18 mouse cellular contexts compared by ENCODE assay signal in the genomic region with DNA sequence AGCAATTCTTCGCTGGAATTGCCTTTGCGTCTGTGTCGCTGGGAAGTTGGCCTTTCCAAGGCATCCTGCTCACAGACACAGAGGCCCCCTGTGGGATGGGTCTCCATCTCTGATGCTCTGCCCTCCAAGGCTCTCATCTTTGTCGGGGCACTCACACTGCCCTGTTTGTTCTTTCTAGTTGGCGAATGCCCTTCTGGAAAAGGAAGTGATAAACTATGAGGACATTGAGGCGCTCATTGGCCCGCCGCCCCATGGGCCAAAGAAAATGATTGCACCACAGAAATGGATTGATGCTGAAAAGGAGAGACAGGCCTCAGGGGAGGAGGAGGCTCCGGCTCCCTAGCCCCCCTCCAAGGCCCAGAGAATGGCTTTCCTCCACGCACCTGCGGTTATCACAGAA. TPM values are rescaled to one million over a fixed set of nuclear protein-coding genes. Genes with fewer than 3 reads are reported as not detected.
A peak's percentile ranks its signal among the peaks of the same experiment; 100 is the strongest.
DNase-seq lines count a peak whose midpoint lies in the region; ATAC-seq lines count a peak whose summit lies in the region.
"Had no signal": no experiment of that assay in that cellular context is flagged by ENCODE, and none has a peak within 500 bp of the region (broad histone marks: within the 10 kb centered on the region; RNA-seq: fewer than 3 reads in every experiment).

No protein-coding gene starts in this region.

- H3K4me2 ChIP-seq in kidney, embryonic 16.5 days (replicated peaks; ENCODE audit: low read depth, low read length), result no peak overlapping the region
- H3K4me2 ChIP-seq in midbrain, embryonic 13.5 days (replicated peaks), result no peak overlapping the region
- H3K4me2 ChIP-seq in midbrain, embryonic 15.5 days, result no peak overlapping the region
- no peak overlapping the region for H3K4me2 ChIP-seq in neural tube, embryonic 14.5 days (ENCODE audit: low read depth, low read length)
- H3K4me2 ChIP-seq: heart, embryonic 15.5 days; limb, embryonic 15.5 days; liver, embryonic 15.5 days; midbrain, embryonic 11.5 days had no signal

- H3K4me3 ChIP-seq in kidney, embryonic 16.5 days (ENCODE audit: low read length), result no peak overlapping the region
- no peak overlapping the region for H3K4me3 ChIP-seq in midbrain, embryonic 13.5 days (replicated peaks)
- H3K4me3 ChIP-seq in midbrain, embryonic 15.5 days, result no peak overlapping the region
- no peak overlapping the region for H3K4me3 ChIP-seq in neural tube, embryonic 14.5 days (ENCODE audit: low read depth, low read length)
- H3K4me3 ChIP-seq: forebrain, embryonic 10.5 days; heart, embryonic 15.5 days; limb, embryonic 15.5 days; liver, embryonic 15.5 days; myocyte had no signal

- H3K27me3 ChIP-seq in kidney, embryonic 16.5 days (ENCODE audit: insufficient read depth, low read length), result no peaks in the 10 kb centered on the region
- H3K27me3 ChIP-seq in midbrain, embryonic 13.5 days, result no peaks in the 10 kb centered on the region
- no peaks in the 10 kb centered on the region for H3K27me3 ChIP-seq in midbrain, embryonic 15.5 days (replicated peaks)
- H3K27me3 ChIP-seq in neural tube, embryonic 14.5 days (ENCODE audit: control insufficient read depth, insufficient read depth, low read length), result no peaks in the 10 kb centered on the region
- H3K27me3 ChIP-seq: CH12.LX; heart, embryonic 15.5 days; limb, embryonic 15.5 days; liver, embryonic 15.5 days had no signal

- H3K9ac ChIP-seq in kidney, embryonic 16.5 days (replicated peaks; ENCODE audit: low read length), result no peak overlapping the region
- H3K9ac ChIP-seq in midbrain, embryonic 13.5 days (replicated peaks), result 0 out of 2 replicates have a peak overlapping the region, but pooled peaks have one; percentile 15
- H3K9ac ChIP-seq in midbrain, embryonic 15.5 days, result no peak overlapping the region
- no peak overlapping the region for H3K9ac ChIP-seq in neural tube, embryonic 14.5 days (replicated peaks; ENCODE audit: low read depth, low read length)
- H3K9ac ChIP-seq: heart, embryonic 15.5 days; limb, embryonic 15.5 days; liver, embryonic 15.5 days had no signal

- H3K27ac ChIP-seq in kidney, embryonic 16.5 days (ENCODE audit: low read length), result peak overlapping the region; percentile 79
- H3K27ac ChIP-seq in midbrain, embryonic 13.5 days, result no peak overlapping the region
- no peak overlapping the region for H3K27ac ChIP-seq in midbrain, embryonic 15.5 days
- H3K27ac ChIP-seq in neural tube, embryonic 14.5 days (ENCODE audit: low read depth, low read length), result 0 out of 2 replicates have a peak overlapping the region, but pooled peaks have one; percentile 34
- H3K27ac ChIP-seq: forebrain, embryonic 10.5 days; heart, embryonic 15.5 days; limb, embryonic 15.5 days; liver, embryonic 15.5 days had no signal

- H3K9me3 ChIP-seq in kidney, embryonic 16.5 days (ENCODE audit: low read length), result no peaks in the 10 kb centered on the region
- no peaks in the 10 kb centered on the region for H3K9me3 ChIP-seq in midbrain, embryonic 13.5 days
- no peaks in the 10 kb centered on the region for H3K9me3 ChIP-seq in midbrain, embryonic 15.5 days
- H3K9me3 ChIP-seq in neural tube, embryonic 14.5 days (ENCODE audit: control insufficient read depth, low read length), result no peaks in the 10 kb centered on the region
- H3K9me3 ChIP-seq: forebrain, embryonic 10.5 days; heart, embryonic 15.5 days; limb, embryonic 15.5 days; liver, embryonic 15.5 days had no signal

- 91% methylated on average over 11 of the region's 11 CpGs for WGBS in kidney, embryonic 16.5 days
- 92% methylated on average over 11 of the region's 11 CpGs for WGBS in midbrain, embryonic 13.5 days
- WGBS in midbrain, embryonic 15.5 days, result 90% methylated on average over 11 of the region's 11 CpGs
- 81% methylated on average over 11 of the region's 11 CpGs for WGBS in neural tube, embryonic 14.5 days

- ATAC-seq in kidney, embryonic 16.5 days (ENCODE audit: low FRiP score, low TSS enrichment), result no peak
- no peak for ATAC-seq in midbrain, embryonic 13.5 days
- no peak for ATAC-seq in midbrain, embryonic 15.5 days (replicated peaks)
- ATAC-seq in neural tube, embryonic 14.5 days (ENCODE audit: low read depth), result no peak
- ATAC-seq: lung, postnatal 0 days had no signal

- DNase-seq in frontal cortex, postnatal 10 days (ENCODE audit: low spot score in 2 of 2), result peak; percentile 37 to 44
- DNase-seq in frontal cortex, postnatal 25 days (ENCODE audit: low spot score in 2 of 2), result no peak
- no peak for DNase-seq in kidney, postnatal 4 days
- DNase-seq in MN1 (ENCODE audit: low spot score), result no peak
- DNase-seq: embryo, embryonic 11 days; gastrocnemius, postnatal 25 days had no signal

- H3K36me3 ChIP-seq in kidney, embryonic 16.5 days (ENCODE audit: insufficient read depth, low read length), result peaks cover 23% of the 10 kb centered on the region
- peaks cover 53% of the 10 kb centered on the region for H3K36me3 ChIP-seq in midbrain, embryonic 13.5 days
- H3K36me3 ChIP-seq in midbrain, embryonic 15.5 days (replicated peaks), result peaks cover 26% of the 10 kb centered on the region
- peaks cover 33% of the 10 kb centered on the region for H3K36me3 ChIP-seq in neural tube, embryonic 14.5 days (ENCODE audit: control insufficient read depth, insufficient read depth, low read length)

- peaks cover 5% of the 10 kb centered on the region; the same call in 1 of the 2 replicates for H3K4me1 ChIP-seq in kidney, embryonic 16.5 days (ENCODE audit: insufficient read depth, low read length)
- H3K4me1 ChIP-seq in midbrain, embryonic 13.5 days (replicated peaks), result peaks cover 4% of the 10 kb centered on the region
- H3K4me1 ChIP-seq in midbrain, embryonic 15.5 days, result peaks cover 5% of the 10 kb centered on the region
- H3K4me1 ChIP-seq in neural tube, embryonic 14.5 days (ENCODE audit: control insufficient read depth, insufficient read depth, low read length), result no peaks in the 10 kb centered on the region

RNA-seq across cellular contexts. Expression of gene Rpl13, which starts 4.9 kb away (rescaled TPM):
- 1,084 and 1,349 TPM in 2 replicates for polyA plus RNA-seq in kidney, embryonic 16.5 days (2015; fragmentation: Nextera tagmentation; extraction: Ambion mirVana)
- 776 and 798 TPM in 2 replicates for polyA plus RNA-seq in midbrain, embryonic 13.5 days (2015; fragmentation: Nextera tagmentation; extraction: Ambion mirVana)
- polyA plus RNA-seq in midbrain, embryonic 15.5 days (2015; fragmentation: Nextera tagmentation; extraction: Ambion mirVana), result 632 and 634 TPM in 2 replicates
- polyA plus RNA-seq in neural tube, embryonic 14.5 days (2014; fragmentation: Nextera tagmentation; extraction: Ambion mirVana), result 775 and 913 TPM in 2 replicates

RNA-seq across cellular contexts. Expression of gene Cpne7, which starts 20.0 kb away (rescaled TPM):
- polyA plus RNA-seq in kidney, embryonic 16.5 days (2015; fragmentation: Nextera tagmentation; extraction: Ambion mirVana), result 1.8 and 2.1 TPM in 2 replicates
- polyA plus RNA-seq in midbrain, embryonic 13.5 days (2015; fragmentation: Nextera tagmentation; extraction: Ambion mirVana), result 1.6 and 1.9 TPM in 2 replicates
- 8.1 TPM in 2 replicates for polyA plus RNA-seq in midbrain, embryonic 15.5 days (2015; fragmentation: Nextera tagmentation; extraction: Ambion mirVana)
- 1.5 and 1.8 TPM in 2 replicates for polyA plus RNA-seq in neural tube, embryonic 14.5 days (2014; fragmentation: Nextera tagmentation; extraction: Ambion mirVana)

RNA-seq across cellular contexts. Expression of gene Spg7, which starts 34.5 kb away (rescaled TPM):
- polyA plus RNA-seq in kidney, embryonic 16.5 days (2015; fragmentation: Nextera tagmentation; extraction: Ambion mirVana), result 56.6 and 59.1 TPM in 2 replicates
- polyA plus RNA-seq in midbrain, embryonic 13.5 days (2015; fragmentation: Nextera tagmentation; extraction: Ambion mirVana), result 52.0 and 52.2 TPM in 2 replicates
- polyA plus RNA-seq in midbrain, embryonic 15.5 days (2015; fragmentation: Nextera tagmentation; extraction: Ambion mirVana), result 48.7 and 49.0 TPM in 2 replicates
- polyA plus RNA-seq in neural tube, embryonic 14.5 days (2014; fragmentation: Nextera tagmentation; extraction: Ambion mirVana), result 43.4 and 49.1 TPM in 2 replicates

RNA-seq across cellular contexts. Expression of gene Ankrd11, which starts 55.1 kb away (rescaled TPM):
- polyA plus RNA-seq in kidney, embryonic 16.5 days (2015; fragmentation: Nextera tagmentation; extraction: Ambion mirVana), result 25.6 and 30.4 TPM in 2 replicates
- polyA plus RNA-seq in midbrain, embryonic 13.5 days (2015; fragmentation: Nextera tagmentation; extraction: Ambion mirVana), result 32.3 and 34.4 TPM in 2 replicates
- polyA plus RNA-seq in midbrain, embryonic 15.5 days (2015; fragmentation: Nextera tagmentation; extraction: Ambion mirVana), result 69.4 and 71.7 TPM in 2 replicates
- 43.8 and 46.5 TPM in 2 replicates for polyA plus RNA-seq in neural tube, embryonic 14.5 days (2014; fragmentation: Nextera tagmentation; extraction: Ambion mirVana)

Comparison
In these comparisons a context has a peak if more than half of its experiments do, and no peak if none do; other contexts are left out.
1. DNase-seq: peak in frontal cortex, postnatal 10 days (2 of 2); none in frontal cortex, postnatal 25 days (0 of 2), kidney, postnatal 4 days (0 of 2) and MN1 (single experiment).
2. H3K27ac ChIP-seq: peak in kidney, embryonic 16.5 days (single experiment) and neural tube, embryonic 14.5 days (single experiment); none in midbrain, embryonic 13.5 days (single experiment) and midbrain, embryonic 15.5 days (single experiment).